Mouse (Mus musculus): ENCODE measurements around the gene Cblc.

Gene Cblc

DNA sequence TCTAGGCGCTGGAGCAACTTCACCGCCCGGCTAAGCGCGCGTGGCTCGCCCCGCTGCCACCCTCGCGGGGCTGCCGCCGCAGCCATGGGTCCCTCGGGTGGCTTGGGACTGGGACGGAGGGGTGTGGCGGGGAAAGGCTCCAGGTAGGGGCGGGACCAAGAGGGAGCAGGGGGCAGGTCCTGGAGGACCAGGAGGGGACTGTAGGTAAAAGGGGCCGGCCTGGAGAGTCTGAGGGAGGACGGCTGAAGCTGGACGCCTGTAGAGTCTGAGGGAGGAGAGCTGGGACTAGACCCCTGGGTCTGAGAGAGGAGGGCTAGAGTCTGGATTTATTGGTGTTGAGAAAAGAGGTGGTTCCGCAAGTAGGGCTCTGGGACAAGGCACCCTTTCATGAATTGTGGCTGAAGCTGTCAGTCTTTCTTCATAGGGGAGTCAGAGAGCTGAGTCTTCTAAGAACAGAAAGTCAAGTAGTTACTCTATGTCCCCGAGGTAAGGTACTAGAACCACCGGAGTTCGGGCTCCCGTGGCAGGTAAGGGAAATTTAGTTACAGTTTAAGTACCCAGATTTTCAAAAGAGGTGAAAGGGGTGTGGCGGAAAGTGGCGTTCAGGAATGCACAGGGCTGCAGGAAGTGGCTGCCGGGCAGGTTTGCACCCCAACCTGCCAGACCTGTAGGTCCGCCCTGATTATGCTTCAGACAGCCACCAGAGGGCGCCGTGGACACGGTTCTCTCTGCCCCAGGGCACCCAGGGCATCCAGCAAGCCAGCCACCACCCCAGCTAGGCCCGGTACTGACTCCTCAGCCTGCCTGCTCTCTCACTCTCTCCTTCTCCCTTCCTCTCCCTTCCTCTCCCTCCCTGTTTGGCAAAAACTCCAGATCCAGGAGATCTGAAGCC lies at the start of gene Cblc:
Cblc (minus strand) TSS at position 113 of the 892 bp plus-strand sequence.
- in situ Hi-C loops (cut with MseI, MboI): no loop called here

DNA sequence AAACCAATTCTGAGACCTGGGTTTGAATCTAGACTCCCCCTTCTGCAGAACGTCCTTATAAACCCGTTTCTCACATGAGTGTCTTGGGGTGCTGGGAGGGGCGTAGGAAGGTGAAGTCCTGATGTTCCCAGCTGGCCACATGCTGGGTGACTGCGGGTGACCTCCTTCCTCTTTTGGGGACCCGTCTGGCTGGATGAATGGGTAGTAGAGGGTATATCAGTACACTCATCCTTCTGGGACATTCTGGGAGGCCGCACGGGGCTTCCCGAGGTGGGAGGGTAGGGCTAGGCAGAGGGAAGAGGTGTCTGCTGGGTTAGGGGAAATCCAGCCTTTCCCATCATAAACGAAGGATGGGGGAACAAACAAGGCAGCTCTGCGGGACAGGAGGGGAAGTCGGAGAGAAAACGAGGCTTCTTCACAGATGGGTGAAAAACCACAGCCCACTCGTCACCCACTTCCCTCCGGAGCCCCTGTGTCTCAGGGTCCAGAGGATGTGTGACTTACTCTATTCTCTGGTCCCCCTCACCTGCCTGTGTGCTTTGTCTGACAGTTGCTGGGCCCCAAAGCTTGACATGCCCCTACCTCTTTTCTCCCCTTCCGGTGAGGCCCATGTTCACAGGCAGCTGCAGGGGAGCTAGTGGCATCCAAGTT lies 48.0 kb upstream of the Cblc start:
- in situ Hi-C loops (cut with MseI, MboI): loop anchor here (5.0 kb wide), 2 partner anchors 33 to 42 kb away; no protein-coding TSS in a partner anchor

GRCm38 (mm10) chr7:19843561-19843960 lies 47.0 kb upstream of the Cblc start:
- in situ Hi-C loops (cut with MseI, MboI): loop anchor here (5.0 kb wide), 2 partner anchors 34 to 41 kb away; no protein-coding TSS in a partner anchor

DNA sequence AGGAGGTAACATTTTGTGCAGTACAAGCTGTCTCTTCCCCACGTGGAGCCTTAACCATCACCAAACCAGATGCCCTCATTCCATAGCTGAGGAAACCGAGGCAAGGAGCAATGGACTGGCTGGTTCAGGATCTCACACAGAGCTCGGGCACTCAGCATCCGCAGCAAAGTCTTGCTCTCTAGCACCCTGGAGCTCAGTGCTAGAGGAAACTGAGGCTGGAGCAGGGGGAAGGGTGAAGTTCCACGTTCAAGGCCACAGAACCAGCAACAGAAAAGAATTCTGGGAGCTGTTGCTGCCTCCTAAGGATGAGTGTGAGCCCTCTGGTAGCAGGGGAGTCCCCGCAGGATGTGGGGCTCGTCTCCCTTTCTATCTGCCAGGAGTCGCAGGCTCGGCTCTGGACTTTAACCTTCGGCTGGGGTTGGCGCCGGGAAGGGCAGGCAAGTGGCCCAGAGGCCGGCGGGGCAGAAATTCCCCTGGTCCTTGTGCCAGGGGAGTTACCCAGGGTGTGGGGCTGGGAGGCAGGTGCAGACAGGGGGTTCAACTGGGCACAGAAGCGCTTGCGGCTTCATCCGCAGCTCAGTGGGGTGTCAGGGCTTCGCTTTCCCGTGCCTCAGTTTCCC lies 46.4 kb upstream of the Cblc start:
- in situ Hi-C loops (cut with MseI, MboI): loop anchor here (5.0 kb wide), 2 partner anchors 34 to 41 kb away; no protein-coding TSS in a partner anchor

- in situ Hi-C loops (cut with MseI, MboI): loop anchor here (5.0 kb wide), 2 partner anchors 35 to 40 kb away; no protein-coding TSS in a partner anchor
These were observed 45.2 kb upstream of the Cblc start for GRCm38 (mm10) chr7:19841686-19842413.

- in situ Hi-C loops (cut with MseI, MboI): loop anchor here (5.0 kb wide), 2 partner anchors 36 to 39 kb away; no protein-coding TSS in a partner anchor
These were observed 44.3 kb upstream of the Cblc start for GRCm38 (mm10) chr7:19840936-19841335.

GRCm38 (mm10) chr7:19840371-19840770 lies 43.8 kb upstream of the Cblc start:
- in situ Hi-C loops (cut with MseI, MboI): loop anchor here (5.0 kb wide), 2 partner anchors 37 to 38 kb away; no protein-coding TSS in a partner anchor

GRCm38 (mm10) chr7:19836843-19837242 lies 40.2 kb upstream of the Cblc start:
- in situ Hi-C loops (cut with MseI, MboI): no loop called here

DNA sequence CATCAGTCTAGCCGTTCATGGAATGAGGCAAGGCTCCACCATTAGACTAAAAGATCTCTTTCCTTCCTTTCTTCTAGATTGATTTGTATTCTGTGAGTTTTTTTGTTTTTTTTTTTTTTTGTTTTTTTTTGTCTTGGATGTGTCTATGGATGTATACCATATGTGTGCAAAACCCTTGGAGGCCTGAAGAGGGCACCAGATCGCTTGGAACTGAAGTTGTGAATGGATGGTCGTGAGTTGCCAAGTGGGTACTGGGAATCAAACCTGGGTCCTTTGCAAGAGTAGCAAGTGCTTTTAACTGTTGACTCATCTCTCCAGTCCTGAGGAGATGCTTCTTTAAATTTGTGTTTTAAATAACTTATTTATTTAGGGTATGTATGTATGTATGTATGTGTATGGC lies 37.4 kb upstream of the Cblc start:
- in situ Hi-C loops (cut with MseI, MboI): no loop called here

GRCm38 (mm10) chr7:19831837-19832236 lies 35.2 kb upstream of the Cblc start:
- in situ Hi-C loops (cut with MseI, MboI): no loop called here

DNA sequence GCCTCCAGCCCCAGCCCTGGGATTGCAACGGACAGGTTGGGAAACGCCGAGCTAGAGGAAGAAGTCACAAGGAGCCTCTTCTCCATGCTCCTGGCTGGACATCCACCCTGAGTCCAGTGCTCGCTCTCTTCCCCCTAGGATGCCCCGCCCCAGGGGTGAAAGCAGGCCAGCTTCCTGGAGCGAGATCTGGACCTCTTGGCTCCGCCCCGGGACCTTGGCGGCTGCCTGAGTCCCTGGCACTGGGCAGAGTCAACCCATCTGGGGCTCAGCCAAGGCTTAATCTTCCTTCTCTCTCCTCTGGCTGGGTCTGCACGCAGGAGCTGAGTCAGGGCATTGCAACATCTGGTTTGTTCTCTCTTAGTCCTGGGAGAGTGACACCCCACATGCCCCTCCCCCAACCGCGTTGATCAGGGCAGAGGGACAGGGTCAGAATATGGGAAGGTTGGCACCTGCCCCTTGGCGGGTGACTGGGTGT lies 34.1 kb upstream of the Cblc start:
- in situ Hi-C loops (cut with MseI, MboI): no loop called here

GRCm38 (mm10) chr7:19829694-19830093 lies 33.1 kb upstream of the Cblc start:
- in situ Hi-C loops (cut with MseI, MboI): no loop called here

- in situ Hi-C loops (cut with MseI, MboI): no loop called here
These were observed 30.1 kb upstream of the Cblc start for GRCm38 (mm10) chr7:19826756-19827155.

GRCm38 (mm10) chr7:19824182-19824973 lies 27.8 kb upstream of the Cblc start:
- in situ Hi-C loops (cut with MseI, MboI): no loop called here

- in situ Hi-C loops (cut with MseI, MboI): no loop called here
These were observed 26.9 kb upstream of the Cblc start for GRCm38 (mm10) chr7:19823256-19824181.

- in situ Hi-C loops (cut with MseI, MboI): no loop called here
These were observed 26.0 kb upstream of the Cblc start, which contains the start of gene Bcl3 for GRCm38 (mm10) chr7:19822604-19823058. Gene Bcl3 (minus strand): TSS chr7:19822770.

GRCm38 (mm10) chr7:19822193-19822592 lies 25.6 kb upstream of the Cblc start:
- in situ Hi-C loops (cut with MseI, MboI): no loop called here

DNA sequence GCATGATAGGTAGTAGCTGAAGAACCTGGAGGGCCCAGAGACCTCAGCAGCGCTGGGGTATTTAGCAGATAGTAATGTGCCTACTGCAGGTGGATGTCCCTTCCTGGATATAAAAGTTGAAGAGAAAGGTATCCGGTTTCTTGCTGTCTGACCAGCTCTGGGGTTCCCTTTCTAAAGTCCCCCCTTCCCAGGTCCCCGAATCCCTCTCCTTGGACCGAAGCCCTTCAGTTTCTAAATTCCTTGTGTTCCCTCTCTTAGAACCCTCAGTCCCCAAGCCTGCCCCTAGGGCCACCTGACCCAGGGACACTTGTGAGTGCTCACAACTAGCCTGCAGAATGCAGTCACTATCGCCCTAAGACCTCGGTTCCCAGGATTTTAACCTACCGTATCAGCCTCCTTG lies 25.0 kb upstream of the Cblc start:
- in situ Hi-C loops (cut with MseI, MboI): no loop called here

Data from mouse trophoblast stem cell (cell line).